Mouse (Mus musculus) forebrain, postnatal 0 days (tissue): ENCODE data around the gene Mapkapk3. TPM values are rescaled to one million over a fixed set of nuclear protein-coding genes. Genes with fewer than 3 reads are reported as not detected.

Experiments
- ATAC-seq: fragments of 200-750 bp; cut with Nextera tagmentation; 2 replicates; pipeline ENCODE4 v1.8.0; 2017; ENCODE audit warnings: mild to moderate bottlenecking, moderate library complexity
- DNase-seq: peaks from one replicate; pipeline ENCODE4 v3.0.0-alpha.2; 2015
- H3K27ac ChIP-seq: fragments of 300-500 bp; sonication (generic); 2 replicates; pipeline ENCODE4 v1.5.1; 2014; ENCODE audit warnings: low read depth, mild to moderate bottlenecking, antibody characterized with exemption, low read length, moderate library complexity, mixed read lengths
- H3K27me3 ChIP-seq: fragments of 300-500 bp; sonication (generic); 2 replicates; pipeline ENCODE4 v1.6.1; 2014; ENCODE audit warnings: mild to moderate bottlenecking, low read length, mixed read lengths; ENCODE audit not compliant: insufficient read depth
- H3K36me3 ChIP-seq: fragments of 300-500 bp; sonication (generic); 2 replicates; pipeline ENCODE4 v1.6.1; 2014; ENCODE audit warnings: mild to moderate bottlenecking, moderate library complexity; ENCODE audit not compliant: insufficient read depth
- H3K4me1 ChIP-seq: fragments of 300-500 bp; sonication (generic); 2 replicates; pipeline ENCODE4 v1.6.1; 2014; ENCODE audit warnings: antibody characterized with exemption; ENCODE audit not compliant: insufficient read depth
- H3K4me2 ChIP-seq: fragments of 300-500 bp; sonication (generic); 2 replicates; pipeline ENCODE4 v1.6.1; 2014; ENCODE audit warnings: low read depth, mild to moderate bottlenecking, moderate library complexity
- H3K4me3 ChIP-seq: fragments of 300-500 bp; sonication (generic); 2 replicates; pipeline ENCODE4 v1.5.1; 2014; ENCODE audit warnings: low read depth, low read length, mixed read lengths
- H3K9ac ChIP-seq: fragments of 300-500 bp; sonication (generic); 2 replicates; pipeline ENCODE4 v1.6.1; 2014; ENCODE audit warnings: mild to moderate bottlenecking
- H3K9me3 ChIP-seq: fragments of 300-500 bp; sonication (generic); 2 replicates; pipeline ENCODE4 v1.6.1; 2016; ENCODE audit warnings: low read length
- CTCF ChIP-seq: sonication (generic); IDR thresholded peaks from 2 replicates; pipeline ENCODE4 v1.5.1; 2016; ENCODE audit warnings: antibody characterized with exemption, control low read depth, low read depth
- WGBS: fragments of 180-500 bp; shearing (Covaris S2); extraction: QIAGEN DNeasy Blood & Tissue Kit; methylation state at CpG from one replicate; pipeline ENCODE4 v1.1.7; 2014; 5-methylcytosine and 5-hydroxymethylcytosine counted together
- polyA plus RNA-seq: library from polyadenylated mRNA; unstranded; fragments of >200 nt; fragmentation: Nextera tagmentation; extraction: Ambion mirVana; gene quantifications from 2 replicates; pipeline ENCODE4 v1.2.1, GENCODE M21; 2015
- total RNA-seq: library from RNA; depleted of rRNA; stranded (reverse); fragments of >200 nt; gene quantifications from 2 replicates; pipeline ENCODE4 v1.2.3, GENCODE M21; 2014

Gene Mapkapk3
- total and polyA plus RNA-seq, 2 experiments from 2014 or later: 1.5 to 1.6 TPM

DNA sequence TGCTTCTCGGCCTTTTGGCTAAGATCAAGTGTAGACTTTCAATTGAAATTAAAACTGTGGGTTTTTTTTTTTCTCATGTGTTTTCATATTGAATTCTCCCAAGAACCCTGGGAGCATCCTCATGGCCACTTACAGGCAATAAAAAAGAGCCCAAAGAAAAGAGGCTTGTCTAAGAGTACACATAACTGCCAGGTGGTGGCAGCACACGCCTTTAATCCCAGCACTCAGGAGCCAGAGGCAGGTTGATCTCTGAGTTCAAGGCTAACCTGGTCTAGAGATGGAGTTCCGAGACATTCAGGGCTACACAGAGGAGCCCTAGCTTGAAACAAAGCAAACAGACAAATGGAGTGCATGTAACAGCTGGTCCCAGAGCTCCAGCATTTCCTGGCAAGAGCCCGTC is 43.5 kb downstream of the Mapkapk3 start:
- H3K36me3 ChIP-seq: no peaks in the 10 kb centered on the region
- ATAC-seq: no peak
- no peaks in the 10 kb centered on the region for H3K9me3 ChIP-seq
- WGBS: 68% methylated on average over 4 of the region's 4 CpGs
- H3K27ac ChIP-seq: no peak overlapping the region
- DNase-seq: no peak
- H3K9ac ChIP-seq: no peak overlapping the region
- H3K4me1 ChIP-seq: peaks cover 9% of the 10 kb centered on the region
- peak; percentile 52 for TF ChIP-seq CTCF
- H3K4me2 ChIP-seq: no peak overlapping the region
- H3K4me3 ChIP-seq: no peak overlapping the region
- no peaks in the 10 kb centered on the region for H3K27me3 ChIP-seq

DNA sequence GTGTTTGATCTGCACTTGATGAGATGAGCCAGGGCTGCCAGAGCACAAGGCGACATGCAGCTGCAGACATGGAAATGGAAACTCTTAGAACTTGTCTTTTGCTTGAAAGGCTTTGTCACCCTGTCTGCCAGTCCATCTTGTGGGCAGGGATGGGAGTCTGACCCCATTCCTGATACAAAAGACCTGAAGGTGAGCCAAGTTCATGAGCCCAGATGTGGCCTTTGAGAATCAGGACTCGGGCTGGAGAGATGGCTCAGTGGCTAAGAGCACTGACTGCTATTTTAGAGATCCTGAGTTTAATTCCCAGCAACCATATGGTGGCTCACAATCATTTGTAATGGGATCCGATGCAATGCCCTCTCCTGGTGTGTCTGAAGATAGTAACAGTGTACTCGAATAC is 44.4 kb downstream of the Mapkapk3 start:
- no peak overlapping the region for H3K4me2 ChIP-seq
- no peak overlapping the region for H3K27ac ChIP-seq
- no peaks in the 10 kb centered on the region for H3K27me3 ChIP-seq
- peaks cover 4% of the 10 kb centered on the region; the same call in 1 of the 2 replicates for H3K4me1 ChIP-seq
- no peak overlapping the region for H3K9ac ChIP-seq
- no peak for ATAC-seq
- 81% methylated on average over 4 of the region's 4 CpGs for WGBS
- H3K4me3 ChIP-seq: no peak overlapping the region
- no peaks in the 10 kb centered on the region for H3K36me3 ChIP-seq
- no peaks in the 10 kb centered on the region for H3K9me3 ChIP-seq
- no peak for TF ChIP-seq CTCF
- no peak for DNase-seq

DNA sequence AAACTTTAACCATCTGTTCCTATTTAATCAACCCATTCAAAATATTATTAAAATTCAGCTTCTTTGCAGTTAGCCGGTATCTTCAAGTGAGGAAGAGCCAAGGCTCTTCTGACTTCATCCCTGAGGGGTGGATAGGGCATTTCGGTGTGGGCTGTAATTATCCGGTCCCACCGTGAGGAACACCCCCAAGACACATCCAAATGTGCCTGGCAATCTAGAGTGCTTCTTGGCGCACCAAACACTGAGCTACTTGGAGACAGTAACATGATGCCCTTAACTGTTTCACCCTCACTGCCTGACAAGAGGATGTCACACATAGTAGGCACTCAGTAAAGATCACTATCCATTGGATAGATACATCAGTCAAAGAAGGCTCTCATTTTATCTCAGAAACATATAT is 53.5 kb downstream of the Mapkapk3 start:
- Histone ChIP-seq H3K36me3 (no peaks in the 10 kb centered on the region), H3K4me3 (no peak overlapping the region), H3K4me1 (peaks cover 3% of the 10 kb centered on the region; the same call in 1 of the 2 replicates), H3K9me3 (no peaks in the 10 kb centered on the region), H3K27me3 (peaks cover 10% of the 10 kb centered on the region), H3K4me2 (no peak overlapping the region), H3K9ac (no peak overlapping the region), H3K27ac (no peak overlapping the region)
- TF ChIP-seq CTCF: no peak
- no peak for DNase-seq
- 52% methylated on average over 5 of the region's 5 CpGs for WGBS
- ATAC-seq: no peak

DNA sequence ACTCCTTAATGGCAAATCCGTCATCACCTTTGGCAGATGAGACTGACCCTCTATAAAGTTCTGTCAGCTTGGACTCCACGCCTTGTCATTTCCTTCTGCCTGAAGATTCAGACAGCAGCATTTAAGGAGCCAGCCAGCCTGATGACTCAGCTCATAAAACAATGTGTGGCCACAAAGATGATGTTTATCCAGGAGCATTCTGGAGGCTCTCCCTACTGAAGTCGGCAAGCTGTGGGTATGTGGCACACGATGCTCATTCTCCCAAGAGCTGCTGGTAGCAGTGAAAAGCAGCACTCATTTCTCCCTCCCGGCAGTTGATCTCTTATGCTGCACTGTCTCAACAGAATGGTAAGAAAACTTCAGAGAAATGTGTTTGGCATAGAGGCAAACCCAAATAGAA is 54.4 kb downstream of the Mapkapk3 start:
- DNase-seq (peak; percentile 27), ATAC-seq (no peak)
- no peak overlapping the region for H3K4me3 ChIP-seq
- no peak for TF ChIP-seq CTCF
- peaks cover 10% of the 10 kb centered on the region for H3K27me3 ChIP-seq
- WGBS: 53% methylated on average over 5 of the region's 5 CpGs
- no peak overlapping the region for H3K27ac ChIP-seq
- peaks cover 3% of the 10 kb centered on the region; the same call in 1 of the 2 replicates for H3K4me1 ChIP-seq
- no peaks in the 10 kb centered on the region for H3K9me3 ChIP-seq
- no peaks in the 10 kb centered on the region for H3K36me3 ChIP-seq
- H3K9ac ChIP-seq: no peak overlapping the region
- H3K4me2 ChIP-seq: peak overlapping the region; percentile 10; the same call in 1 of the 2 replicates

DNA sequence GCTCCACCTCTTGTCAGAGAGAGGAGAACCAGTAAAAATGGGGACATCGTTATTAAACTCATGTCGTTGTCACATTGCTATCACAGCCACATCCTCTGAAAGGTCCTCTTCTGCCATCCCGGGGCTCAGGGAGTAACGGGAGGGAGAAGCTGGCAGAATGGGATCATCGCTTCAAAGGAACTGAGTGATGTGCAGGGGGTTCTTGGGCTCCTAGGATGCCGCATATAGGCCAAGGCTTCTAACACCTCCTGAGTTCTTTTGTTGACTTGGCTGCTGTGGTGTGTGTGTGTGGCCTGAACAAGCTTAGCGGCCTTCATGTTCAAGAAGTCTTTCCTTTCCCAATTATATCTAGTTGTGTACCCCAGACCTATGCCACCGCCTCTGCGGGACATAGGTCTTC is 57.5 kb downstream of the Mapkapk3 start:
- H3K4me1 ChIP-seq: peaks cover 8% of the 10 kb centered on the region; the same call in 1 of the 2 replicates
- no peaks in the 10 kb centered on the region for H3K9me3 ChIP-seq
- H3K4me2 ChIP-seq: peak overlapping the region; percentile 73
- no peak for DNase-seq
- peak overlapping the region; percentile 92 for H3K27ac ChIP-seq
- peak; percentile 3; the same call in 1 of the 2 replicates for ATAC-seq
- H3K27me3 ChIP-seq: peaks cover 10% of the 10 kb centered on the region
- no peaks in the 10 kb centered on the region for H3K36me3 ChIP-seq
- peak overlapping the region; percentile 97 for H3K9ac ChIP-seq
- no peak for TF ChIP-seq CTCF
- WGBS: 25% methylated on average over 9 of the region's 9 CpGs
- peak overlapping the region; percentile 96 for H3K4me3 ChIP-seq

DNA sequence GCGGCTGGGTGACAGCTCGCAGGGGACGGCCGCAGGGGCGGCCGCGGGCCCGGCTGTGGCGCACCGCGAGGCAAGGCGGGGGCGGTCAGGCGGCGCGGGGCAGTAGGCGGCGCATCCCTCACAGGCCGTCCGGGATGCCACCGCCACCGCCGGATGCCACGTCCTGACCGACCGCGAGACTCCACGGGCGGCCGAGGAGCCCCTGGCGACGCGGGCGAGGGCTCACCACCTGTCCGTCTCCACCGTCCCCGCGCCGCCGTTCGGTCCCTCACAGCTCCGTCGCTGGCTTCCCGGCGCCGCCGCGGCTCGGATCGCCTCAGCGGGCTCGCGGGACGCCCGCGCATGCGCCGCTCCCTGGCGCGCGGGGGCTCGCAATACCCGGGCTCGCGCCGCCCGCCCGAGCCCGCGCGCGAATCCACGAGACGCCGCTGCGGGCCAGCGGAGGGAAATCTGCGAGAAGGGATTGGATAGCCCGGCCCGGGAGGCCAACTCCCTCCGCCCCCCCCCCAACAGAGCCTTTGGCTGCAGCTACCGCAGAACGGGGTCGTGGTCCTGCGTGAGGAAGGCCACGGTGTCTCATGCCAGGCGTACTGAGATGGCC is 58.0 kb downstream of the Mapkapk3 start, which contains the start of gene Dock3:
Dock3 (minus strand) TSS at position 371 of the 601 bp plus-strand sequence.
- peak within 1 kb of the TSS; percentile 73 for H3K4me2 ChIP-seq
- H3K27ac ChIP-seq: peak within 1 kb of the TSS; percentile 92
- peak within 1 kb of the TSS; percentile 97 for H3K9ac ChIP-seq
- H3K27me3 ChIP-seq: peaks cover 10% of the 10 kb centered on the region
- peaks cover 8% of the 10 kb centered on the region; the same call in 1 of the 2 replicates for H3K4me1 ChIP-seq
- 0 out of 2 replicates have a peak, but pooled peaks have one; percentile 16 for TF ChIP-seq CTCF
- 4% methylated on average over 77 of the region's 87 CpGs for WGBS
- H3K4me3 ChIP-seq: peak within 1 kb of the TSS; percentile 96
- DNase-seq: peak; percentile 95
- ATAC-seq: peak; percentile 94
- no peaks in the 10 kb centered on the region for H3K36me3 ChIP-seq
- H3K9me3 ChIP-seq: no peaks in the 10 kb centered on the region

DNA sequence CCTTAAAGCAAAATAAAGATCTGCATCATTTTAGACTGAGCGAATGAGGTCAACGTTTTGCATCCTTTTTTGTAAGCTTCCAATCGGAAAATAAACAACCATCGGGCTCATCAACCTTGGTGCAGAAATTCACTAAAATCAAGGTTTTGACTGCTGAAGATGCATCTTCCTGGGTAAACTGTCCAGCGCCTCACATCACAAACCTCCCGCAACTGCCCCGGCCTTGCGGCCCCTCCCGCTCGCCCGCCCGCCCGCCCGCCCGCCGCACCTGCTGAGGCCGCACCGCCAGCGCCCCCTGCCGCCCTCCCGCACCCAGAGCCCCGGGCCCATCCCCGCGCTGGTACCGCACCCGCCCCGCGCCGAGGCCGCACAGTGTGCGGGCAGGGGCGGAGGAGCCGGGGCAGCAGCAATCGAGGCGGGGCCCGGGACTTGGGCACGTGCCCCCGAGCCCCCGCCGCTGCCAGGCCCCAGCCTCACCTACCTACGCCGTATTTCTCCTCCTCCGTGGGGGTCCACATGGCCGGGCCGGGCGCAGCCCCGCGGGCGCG is 58.6 kb downstream of the Mapkapk3 start:
- Histone ChIP-seq H3K36me3 (no peaks in the 10 kb centered on the region), H3K4me3 (peak overlapping the region; percentile 96), H3K4me1 (peaks cover 8% of the 10 kb centered on the region; the same call in 1 of the 2 replicates), H3K4me2 (peak overlapping the region; percentile 73), H3K9me3 (no peaks in the 10 kb centered on the region), H3K9ac (peak overlapping the region; percentile 97), H3K27me3 (peaks cover 10% of the 10 kb centered on the region), H3K27ac (peak overlapping the region; percentile 92)
- TF ChIP-seq CTCF: peak; percentile 43; the same call in 1 of the 2 replicates
- under 1% methylated on average over 47 of the region's 50 CpGs for WGBS
- DNase-seq (peak; percentile 76), ATAC-seq (peak; percentile 88)
